Mouse (Mus musculus) R1 (cell line): ENCODE results near the gene Gm10645.

Source experiments
- DNase-seq: peaks from one replicate; pipeline ENCODE4 v3.0.0-alpha.2; 2018; ENCODE audit warnings: low read depth, low spot score

Gm10645 gene

GRCm38 (mm10) chr8:83165931-83166867, at the start of gene Gm10645:
Gene Gm10645 (minus strand): TSS chr8:83166170.
- no peak for DNase-seq

GRCm38 (mm10) chr8:83215065-83215464, 49.1 kb upstream of the Gm10645 start:
- DNase-seq: no peak

DNA sequence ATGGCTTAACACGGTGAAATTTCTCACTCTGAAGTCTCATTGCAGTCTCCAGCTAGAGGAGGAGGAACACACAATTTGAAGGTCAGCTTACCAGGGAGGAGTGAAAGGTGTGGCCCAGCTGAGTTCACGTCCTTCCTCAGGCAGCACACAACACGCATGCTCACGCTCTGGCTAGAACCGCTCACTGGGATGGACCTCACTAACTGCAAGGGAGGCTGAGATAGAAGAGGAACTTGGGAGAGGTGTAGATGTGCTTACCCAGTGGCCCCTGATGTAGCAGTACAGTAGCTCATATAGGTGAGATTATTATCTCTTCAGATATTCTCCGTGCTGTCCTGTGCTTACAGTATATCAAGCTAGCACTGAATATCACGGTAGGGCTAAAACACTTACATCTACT, 44.7 kb upstream of the Gm10645 start:
- peak; percentile 13 for DNase-seq

- no peak for DNase-seq
These were observed 43.6 kb upstream of the Gm10645 start for GRCm38 (mm10) chr8:83209581-83209980.

DNA sequence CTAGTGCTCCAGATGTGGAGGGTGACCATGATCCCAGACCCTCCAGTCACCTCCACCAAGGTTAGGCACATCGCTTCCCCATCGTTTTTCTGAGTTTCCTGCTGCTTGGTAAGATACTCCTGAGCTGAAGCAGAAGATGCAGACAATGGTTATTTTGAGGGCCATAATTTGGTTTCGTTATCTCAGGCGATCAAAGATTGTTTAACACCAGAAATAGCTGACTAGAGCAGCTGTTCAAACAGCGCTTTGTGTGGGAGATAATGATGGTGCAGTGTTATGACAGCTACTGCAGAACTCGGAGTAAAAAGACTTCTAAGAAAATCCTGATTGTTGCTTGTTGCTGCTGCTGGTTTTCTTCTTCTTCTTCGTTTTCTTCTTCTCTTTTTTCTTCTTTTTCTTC, 39.9 kb upstream of the Gm10645 start:
- no peak for DNase-seq

GRCm38 (mm10) chr8:83202946-83203345, 37.0 kb upstream of the Gm10645 start:
- DNase-seq: no peak

DNA sequence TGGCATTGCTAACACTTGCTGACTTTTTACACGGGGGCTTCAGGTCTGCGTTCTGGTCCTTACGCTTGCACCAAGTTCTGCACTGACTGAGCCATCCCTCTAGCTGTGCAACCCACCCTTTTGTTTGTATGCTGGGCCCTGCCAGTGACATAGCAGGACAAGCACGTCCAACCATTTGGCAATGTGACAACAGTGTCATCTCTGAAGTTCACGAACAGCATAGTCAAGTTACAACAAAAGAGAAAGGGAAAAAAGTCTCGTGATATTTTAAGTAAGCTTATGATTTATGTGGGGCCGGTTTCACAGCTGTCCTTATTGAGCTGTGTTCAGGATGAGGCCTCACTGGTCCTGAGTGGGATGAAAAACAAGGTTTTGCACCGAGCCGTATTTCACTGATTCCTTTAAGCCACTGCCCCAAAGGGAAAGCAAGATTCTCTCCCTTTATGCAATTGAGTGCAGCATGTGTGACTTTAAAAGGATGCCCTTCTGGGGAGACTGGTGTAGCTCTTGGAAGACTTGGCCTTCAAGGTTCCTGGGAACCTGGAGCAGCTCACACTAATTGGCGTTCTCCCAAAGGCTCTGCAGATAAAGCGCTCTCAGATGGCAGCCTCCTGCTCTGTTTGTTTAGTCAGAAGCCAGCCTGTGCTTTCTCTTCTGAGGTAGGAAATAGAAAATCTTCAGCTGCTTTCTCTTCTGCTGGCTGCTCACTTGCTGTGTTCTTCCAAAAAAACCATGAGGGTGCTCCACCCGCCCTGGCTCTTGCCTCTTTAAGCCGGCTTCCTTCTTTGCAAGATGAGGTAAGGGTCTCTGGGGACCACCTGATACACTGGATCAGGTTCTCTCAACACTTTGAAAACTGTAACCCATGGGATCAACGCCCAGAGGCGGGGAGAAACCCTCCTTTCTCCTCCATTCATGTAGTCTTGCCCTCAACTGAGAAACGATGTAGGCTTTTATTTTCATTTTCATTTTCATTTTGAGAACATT, 34.5 kb upstream of the Gm10645 start:
- DNase-seq: no peak

DNA sequence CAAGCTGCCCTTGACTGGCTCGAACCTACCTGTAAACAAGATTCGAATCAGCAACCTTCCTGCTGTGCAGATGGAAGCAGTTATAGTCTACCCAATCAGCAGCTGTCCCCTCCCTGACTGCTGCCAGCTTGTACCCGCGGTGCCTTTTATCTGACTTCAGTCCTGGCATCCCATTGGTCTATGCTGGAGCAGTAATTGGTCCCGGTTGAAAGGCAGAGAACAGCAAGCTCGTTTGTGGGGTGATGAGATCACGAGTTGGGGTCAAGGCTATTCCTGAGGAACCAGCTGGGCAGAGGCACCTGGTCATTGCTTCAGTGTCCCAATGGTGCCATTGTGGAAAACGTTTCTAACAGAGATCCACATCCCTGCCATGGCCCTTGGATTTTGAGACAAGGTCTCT, 33.7 kb upstream of the Gm10645 start:
- no peak for DNase-seq

DNA sequence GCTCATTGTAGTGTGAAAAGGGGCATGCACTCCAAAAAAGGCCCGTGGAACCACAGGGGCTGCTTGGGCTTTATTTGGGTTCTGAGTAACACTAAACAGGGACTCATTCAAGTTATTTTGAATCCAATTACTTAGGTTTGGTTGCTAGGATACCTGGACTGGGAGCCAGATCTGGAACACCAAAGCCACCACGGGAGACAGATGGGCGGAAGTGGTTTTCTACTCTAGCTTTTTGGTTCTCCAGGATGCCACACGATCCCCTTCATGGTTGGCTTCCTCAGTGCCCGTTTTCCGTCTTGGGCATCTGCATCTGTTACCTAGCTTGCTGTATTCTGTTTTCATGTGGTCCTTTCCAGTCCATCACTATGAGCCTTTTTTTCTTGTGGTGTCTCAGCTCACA, 30.1 kb upstream of the Gm10645 start:
- peak; percentile 26 for DNase-seq

GRCm38 (mm10) chr8:83189538-83190095, 23.6 kb upstream of the Gm10645 start:
- no peak for DNase-seq

GRCm38 (mm10) chr8:83187363-83187962, 21.5 kb upstream of the Gm10645 start:
- DNase-seq: no peak

- DNase-seq: no peak
These were observed 20.4 kb upstream of the Gm10645 start for GRCm38 (mm10) chr8:83186376-83186775.

- DNase-seq: no peak
These were observed 16.8 kb upstream of the Gm10645 start for GRCm38 (mm10) chr8:83182784-83183183.

DNA sequence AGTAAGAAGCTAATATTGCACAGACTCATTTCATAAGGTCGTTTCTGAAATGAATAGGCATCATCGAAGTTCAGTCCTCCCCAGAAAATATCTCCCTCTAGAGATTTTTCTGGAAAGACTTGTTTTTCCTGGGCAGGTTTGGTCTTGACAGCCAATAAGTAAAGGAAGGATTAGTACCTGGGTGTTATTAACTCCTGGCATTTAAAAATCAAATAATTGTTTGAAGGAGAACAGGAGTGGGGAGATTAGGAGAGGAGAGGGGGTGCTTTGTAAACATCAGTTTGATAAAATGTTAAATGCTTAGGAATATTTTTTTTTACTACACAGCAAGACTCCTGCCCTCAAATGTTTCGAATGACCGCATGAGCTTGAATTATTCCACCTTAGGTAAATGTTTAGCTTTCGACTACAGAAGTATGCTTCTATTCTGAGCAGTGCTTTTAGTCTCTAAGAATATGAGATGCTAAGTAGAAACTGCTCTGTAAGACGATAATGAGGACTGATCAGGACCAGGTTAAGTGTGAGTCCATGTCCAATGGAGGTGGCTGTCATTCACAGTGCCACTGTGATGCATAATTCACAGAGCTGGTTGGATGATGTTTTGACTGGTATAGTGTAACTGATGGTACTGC, 16.0 kb upstream of the Gm10645 start:
- DNase-seq: no peak

DNA sequence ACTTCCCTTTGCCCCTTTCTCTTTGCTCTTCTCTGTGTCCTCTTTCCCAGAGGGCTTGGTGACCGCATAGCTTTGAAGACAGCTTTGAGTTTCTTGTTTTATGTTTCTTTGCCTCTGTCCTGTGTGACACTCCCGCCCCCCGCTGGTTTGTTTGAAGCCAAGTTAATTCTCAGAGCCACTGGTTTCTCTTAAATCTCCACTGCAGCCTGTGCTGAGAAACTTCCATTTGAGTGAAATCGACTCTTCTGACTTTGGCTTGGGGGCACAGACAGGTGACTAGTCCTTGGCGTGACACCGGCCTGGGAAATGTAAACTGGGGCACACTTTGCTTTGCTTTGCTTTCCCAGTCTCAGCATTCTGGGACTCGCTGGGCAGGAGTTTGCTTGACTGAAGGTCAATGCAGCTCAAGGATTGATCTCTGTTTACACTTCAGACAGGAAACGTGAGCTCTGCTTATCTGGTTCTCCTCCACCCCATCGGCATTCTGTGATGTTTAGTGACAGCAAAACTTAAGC, 12.3 kb upstream of the Gm10645 start:
- no peak for DNase-seq

- no peak for DNase-seq
These were observed 11.6 kb upstream of the Gm10645 start for GRCm38 (mm10) chr8:83177317-83178195.

DNA sequence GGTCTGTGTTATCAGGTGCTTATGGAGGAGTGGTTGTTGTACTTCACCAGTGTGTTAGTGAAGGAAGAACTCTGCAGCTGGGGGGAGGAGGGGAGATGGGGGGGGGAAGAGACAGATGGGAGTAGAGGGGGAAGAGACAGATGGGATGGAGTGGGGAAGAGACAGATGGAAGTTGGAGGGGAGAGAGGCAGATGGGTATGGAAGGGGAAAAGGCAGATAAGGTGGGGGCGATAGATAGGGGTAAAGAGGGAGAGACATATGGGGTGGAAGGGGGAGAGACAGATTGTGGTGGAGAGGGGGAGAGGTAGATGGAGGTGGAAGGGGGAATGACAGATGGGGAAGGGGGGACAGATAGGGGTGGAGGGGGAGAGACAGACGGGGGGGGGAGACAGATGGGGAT, 10.8 kb upstream of the Gm10645 start:
- no peak for DNase-seq

DNA sequence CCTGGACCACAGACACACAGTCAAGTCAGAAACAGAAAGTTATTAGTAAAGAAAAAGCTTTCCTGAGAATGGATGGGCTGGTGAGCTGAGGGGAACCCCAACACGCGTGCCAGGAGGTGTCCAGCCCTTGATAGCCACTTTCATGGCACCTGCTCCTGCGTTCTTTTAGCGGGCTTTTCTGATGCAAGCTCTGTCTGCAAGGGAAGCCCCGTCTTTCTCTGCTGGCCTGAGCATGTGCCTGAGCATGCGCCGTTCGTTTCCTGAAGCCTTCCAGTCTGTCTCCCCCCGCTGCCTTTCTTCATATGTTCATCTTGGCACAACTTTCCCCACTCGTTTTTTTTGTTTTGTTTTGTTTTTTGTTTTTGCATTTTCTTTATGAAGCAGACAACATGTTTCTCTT, 9.7 kb upstream of the Gm10645 start:
- no peak for DNase-seq

GRCm38 (mm10) chr8:83170894-83171293, 4.9 kb upstream of the Gm10645 start:
- no peak for DNase-seq

DNA sequence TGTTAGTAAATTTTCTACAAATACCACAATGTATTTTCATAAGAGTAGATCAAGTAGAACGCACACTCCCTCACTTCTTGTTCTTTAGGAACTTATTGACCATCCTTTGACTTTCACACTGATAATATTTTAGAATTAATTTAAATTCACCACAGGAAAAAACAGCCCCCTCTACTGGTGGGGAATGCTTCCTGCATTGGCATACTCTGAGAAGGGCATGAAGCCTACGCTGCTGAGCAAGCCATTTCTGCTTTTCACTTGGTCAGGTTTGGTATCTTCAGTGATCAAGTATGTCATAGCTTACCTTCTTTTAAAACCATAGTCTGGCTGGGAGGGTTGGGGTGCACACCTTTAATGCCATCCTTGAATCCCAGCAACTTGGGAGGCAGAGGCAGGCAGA, 3.7 kb upstream of the Gm10645 start:
- DNase-seq: peak; percentile 44
